Mouse (Mus musculus) C2C12 (cell line): Measurements from ENCODE around the gene Tpbgl. TPM values are rescaled to one million over a fixed set of nuclear protein-coding genes. Genes with fewer than 3 reads are reported as not detected.

ENCODE experiments used
- H3K27me3 ChIP-seq: one replicate; pipeline ENCODE4 v1.6.1; 2011; ENCODE audit not compliant: control insufficient read depth, insufficient read depth, insufficient read length
- H3K36me3 ChIP-seq: one replicate; pipeline ENCODE4 v1.6.1; 2011; ENCODE audit not compliant: control insufficient read depth, insufficient read depth
- H3K4me3 ChIP-seq: one replicate; pipeline ENCODE4 v1.5.1; 2011; ENCODE audit warnings: mild to moderate bottlenecking, control low read depth; ENCODE audit not compliant: poor library complexity, insufficient read depth, severe bottlenecking
- H3K79me2 ChIP-seq: one replicate; pipeline ENCODE4 v1.6.1; 2011; ENCODE audit not compliant: control insufficient read depth, insufficient read depth
- H3K79me3 ChIP-seq: one replicate; pipeline ENCODE4 v1.6.1; 2011; ENCODE audit warnings: low read depth, control low read depth
- H3ac ChIP-seq: one replicate; pipeline ENCODE3; 2011; ENCODE audit warnings: low read depth; ENCODE audit not compliant: control insufficient read depth, insufficient read length
- CEBPB ChIP-seq: IDR thresholded peaks from one replicate; pipeline ENCODE4 v1.6.1; 2011; ENCODE audit warnings: low read depth, mild to moderate bottlenecking, control low read depth, moderate library complexity
- CTCF ChIP-seq: IDR thresholded peaks from one replicate; pipeline ENCODE4 v1.5.1; 2011; ENCODE audit not compliant: control insufficient read depth, insufficient read depth, insufficient read length
- FOSL1 ChIP-seq: IDR thresholded peaks from one replicate; pipeline ENCODE4 v1.8.0; 2011; ENCODE audit warnings: mild to moderate bottlenecking, low read length; ENCODE audit not compliant: poor library complexity, insufficient read depth, severe bottlenecking
- MAX ChIP-seq: IDR thresholded peaks from one replicate; pipeline ENCODE4 v1.6.1; 2011; ENCODE audit warnings: mild to moderate bottlenecking, control low read depth
- MYOD1 ChIP-seq: IDR thresholded peaks from one replicate; pipeline ENCODE4 v1.6.1; 2011; ENCODE audit warnings: low read depth; ENCODE audit not compliant: control insufficient read depth, insufficient read length
- MYOG ChIP-seq: IDR thresholded peaks from one replicate; pipeline ENCODE4 v1.6.1; 2011; ENCODE audit not compliant: control insufficient read depth, insufficient read length; ENCODE audit errors: extremely low read depth
- USF1 ChIP-seq: IDR thresholded peaks from one replicate; pipeline ENCODE4 v1.6.1; 2011; ENCODE audit warnings: low read depth, mild to moderate bottlenecking, control low read depth, moderate library complexity
- polyA plus RNA-seq: library from polyadenylated mRNA; unstranded; fragments of >200 nt; fragmentation: generic; extraction: Trizol; gene quantifications from one replicate; pipeline ENCODE4 v1.2.1, GENCODE M21; 2012; ENCODE audit warnings: missing spikeins

Tpbgl gene
- polyA plus RNA-seq, 1 experiment, result not detected

DNA sequence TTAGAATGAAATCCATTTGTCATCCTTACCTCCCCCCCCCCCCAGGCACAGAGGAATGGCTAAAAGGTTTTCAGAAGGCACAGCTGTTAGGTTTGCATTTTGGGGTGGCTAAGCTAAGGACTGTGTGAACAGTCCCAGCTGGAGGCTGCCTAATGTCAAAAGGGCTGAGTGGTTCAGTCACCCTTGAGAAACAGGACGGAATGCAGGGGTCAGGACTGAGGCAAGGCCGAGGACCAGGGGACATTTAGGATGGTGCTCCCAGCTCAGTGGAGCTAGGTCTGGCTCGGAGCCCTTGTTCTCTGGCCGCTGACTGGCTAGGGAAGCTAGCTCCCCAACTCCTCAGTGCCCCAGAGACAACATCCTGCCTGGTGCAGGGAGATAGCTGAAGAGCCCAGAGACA is 44.0 kb downstream of the Tpbgl start:
- no peak for TF ChIP-seq CEBPB
- TF ChIP-seq MYOG, result no peak
- TF ChIP-seq MAX, result no peak
- no peak for TF ChIP-seq USF1
- TF ChIP-seq CTCF, result no peak
- no peak for TF ChIP-seq MYOD1
- no peak for TF ChIP-seq FOSL1
- Histone ChIP-seq H3K36me3 (no peaks in the 10 kb centered on the region), H3K79me2 (no peaks in the 10 kb centered on the region)

GRCm38 (mm10) chr7:99582306-99582705 is 44.6 kb downstream of the Tpbgl start:
- no peaks in the 10 kb centered on the region for H3K79me3 ChIP-seq
- no peaks in the 10 kb centered on the region for H3K36me3 ChIP-seq
- no peak for TF ChIP-seq MYOD1
- no peak for TF ChIP-seq MAX
- TF ChIP-seq MYOG, result no peak
- TF ChIP-seq USF1, result no peak
- no peak for TF ChIP-seq CEBPB
- no peak for TF ChIP-seq FOSL1
- no peak for TF ChIP-seq CTCF
- H3K4me3 ChIP-seq, result no peak overlapping the region
- no peak overlapping the region for H3ac ChIP-seq
- no peaks in the 10 kb centered on the region for H3K79me2 ChIP-seq
- H3K27me3 ChIP-seq, result no peaks in the 10 kb centered on the region

More for the DNA sequence above, 44.0 kb downstream of the Tpbgl start:
- Histone ChIP-seq H3K79me3 (no peaks in the 10 kb centered on the region), H3K4me3 (no peak overlapping the region), H3ac (no peak overlapping the region), H3K27me3 (no peaks in the 10 kb centered on the region)

DNA sequence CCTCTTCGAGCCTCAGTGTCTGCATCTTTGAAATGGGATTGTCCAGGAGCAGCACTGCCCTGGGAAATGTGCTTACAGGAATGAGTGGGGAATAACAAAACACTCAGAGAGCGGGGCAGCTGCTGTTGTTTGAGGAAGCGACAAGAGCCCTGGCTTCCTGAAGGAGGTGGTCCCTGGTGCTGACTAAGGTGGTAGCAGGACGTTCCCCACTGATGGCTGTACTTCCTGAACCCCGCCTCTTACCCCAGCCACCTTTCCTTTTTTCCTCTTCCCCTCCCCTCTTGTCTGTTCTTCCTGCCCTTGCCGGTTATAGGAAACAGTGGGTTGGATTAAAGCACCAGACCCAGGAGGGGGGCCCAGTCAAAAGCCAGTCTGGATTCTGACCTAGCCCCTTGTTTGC is 46.7 kb downstream of the Tpbgl start:
- no peak for TF ChIP-seq MYOD1
- no peak for TF ChIP-seq CTCF
- no peak for TF ChIP-seq USF1
- no peak for TF ChIP-seq MYOG
- TF ChIP-seq FOSL1, result no peak
- no peak for TF ChIP-seq CEBPB
- no peak for TF ChIP-seq MAX
- Histone ChIP-seq H3K4me3 (no peak overlapping the region), H3ac (no peak overlapping the region), H3K36me3 (no peaks in the 10 kb centered on the region), H3K27me3 (no peaks in the 10 kb centered on the region), H3K79me2 (no peaks in the 10 kb centered on the region), H3K79me3 (no peaks in the 10 kb centered on the region)

DNA sequence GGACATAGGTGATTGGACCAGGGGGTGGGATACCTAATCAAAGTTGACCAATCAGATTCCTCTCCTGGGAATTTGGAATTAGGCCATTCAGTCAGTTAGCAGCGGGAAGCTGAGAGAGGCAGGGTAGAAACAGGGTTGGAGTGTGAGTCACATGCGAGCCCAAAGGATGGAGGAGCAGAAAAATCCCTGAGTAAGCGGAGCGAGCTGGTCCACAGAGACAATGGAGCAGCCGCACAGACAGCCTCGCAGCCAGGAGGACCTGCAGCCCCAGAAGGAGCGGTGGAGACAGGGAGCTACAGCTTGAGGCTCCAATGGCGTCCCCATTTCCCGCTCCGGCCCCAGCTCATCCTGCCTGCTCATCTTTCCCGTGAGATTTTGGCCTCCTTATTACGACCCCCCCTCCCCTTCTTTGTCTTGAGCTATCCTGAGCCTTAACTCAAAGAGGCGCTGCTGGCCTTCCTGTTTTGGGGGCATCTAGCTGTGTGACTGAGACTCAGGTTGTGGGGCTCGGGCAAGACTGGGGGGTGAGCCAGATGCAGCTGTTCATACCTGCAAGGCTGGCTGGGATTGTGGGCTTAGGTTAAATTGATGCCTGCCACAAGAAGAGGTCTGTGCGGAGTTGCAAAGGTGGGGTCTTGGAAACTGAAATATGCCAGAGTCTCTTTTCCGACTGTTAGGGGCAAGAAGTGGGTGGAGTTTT is 47.3 kb downstream of the Tpbgl start:
- Histone ChIP-seq H3ac (no peak overlapping the region), H3K79me2 (no peaks in the 10 kb centered on the region), H3K79me3 (no peaks in the 10 kb centered on the region), H3K27me3 (no peaks in the 10 kb centered on the region), H3K36me3 (no peaks in the 10 kb centered on the region), H3K4me3 (no peak overlapping the region)
- TF ChIP-seq USF1 (no peak), MAX (no peak), CEBPB (no peak)

GRCm38 (mm10) chr7:99578246-99578645 is 48.7 kb downstream of the Tpbgl start:
- H3K36me3 ChIP-seq, result no peaks in the 10 kb centered on the region
- H3K79me3 ChIP-seq, result no peaks in the 10 kb centered on the region
- no peak overlapping the region for H3ac ChIP-seq
- TF ChIP-seq MYOD1 (no peak), CTCF (no peak), CEBPB (no peak), FOSL1 (no peak), USF1 (no peak), MYOG (no peak), MAX (no peak)
- no peaks in the 10 kb centered on the region for H3K79me2 ChIP-seq
- H3K4me3 ChIP-seq, result no peak overlapping the region
- no peaks in the 10 kb centered on the region for H3K27me3 ChIP-seq

Other genes with a start within 250 kb of the Tpbgl start
- 3.6 TPM for gene Gdpd5, start 245.7 kb downstream of the Tpbgl start, polyA plus RNA-seq
- not detected for gene Klhl35, start 161.1 kb downstream of the Tpbgl start, polyA plus RNA-seq
- 2,967 TPM for gene Rps3, start 143.4 kb downstream of the Tpbgl start, polyA plus RNA-seq
- 10.3 TPM for gene Arrb1, start 91.6 kb downstream of the Tpbgl start, polyA plus RNA-seq
- gene Slco2b1, start 84.2 kb upstream of the Tpbgl start, polyA plus RNA-seq, result not detected
- not detected for gene Olfr520, start 103.2 kb upstream of the Tpbgl start, polyA plus RNA-seq
- not detected for gene Olfr521, start 136.4 kb upstream of the Tpbgl start, polyA plus RNA-seq
- gene Neu3, start 201.3 kb upstream of the Tpbgl start, polyA plus RNA-seq, result 0.75 TPM
- 0.11 TPM for gene Xrra1, start 232.0 kb upstream of the Tpbgl start, polyA plus RNA-seq
- gene Spcs2, start 236.4 kb upstream of the Tpbgl start, polyA plus RNA-seq, result 152 TPM